In genomic region chr19:12499485-12499884, GRCm38 (mm10) we compare ENCODE assay signal across 8 mouse cellular contexts. TPM values are rescaled to one million over a fixed set of nuclear protein-coding genes. Genes with fewer than 3 reads are reported as not detected.
DNase-seq lines count a peak whose midpoint lies in the region; ATAC-seq lines count a peak whose summit lies in the region.

No protein-coding gene starts in this region.

- H3K27ac ChIP-seq in heart, embryonic 16.5 days (ENCODE audit: low read length): no peak overlapping the region
- no peak overlapping the region for H3K27ac ChIP-seq in heart, embryonic 12.5 days (ENCODE audit: poor library complexity, severe bottlenecking)
- no peak overlapping the region for H3K27ac ChIP-seq in forebrain, embryonic 16.5 days (ENCODE audit: low read length)
- peak overlapping the region; percentile 96 for H3K27ac ChIP-seq in midbrain, embryonic 13.5 days

- H3K27me3 ChIP-seq in heart, embryonic 16.5 days (ENCODE audit: control insufficient read depth, insufficient read depth, low read length): peaks cover 15% of the 10 kb centered on the region
- peaks cover 35% of the 10 kb centered on the region for H3K27me3 ChIP-seq in heart, embryonic 12.5 days (replicated peaks)
- no peaks in the 10 kb centered on the region for H3K27me3 ChIP-seq in forebrain, embryonic 16.5 days (replicated peaks; ENCODE audit: control insufficient read depth, insufficient read depth, low read length)
- H3K27me3 ChIP-seq in midbrain, embryonic 13.5 days: no peaks in the 10 kb centered on the region

- no peak for ATAC-seq in heart, embryonic 16.5 days (replicated peaks; ENCODE audit: extremely low read depth, insufficient read depth, low FRiP score)
- ATAC-seq in heart, embryonic 12.5 days (ENCODE audit: insufficient number of reproducible peaks, low FRiP score): no peak
- no peak for ATAC-seq in forebrain, embryonic 16.5 days
- no peak for ATAC-seq in midbrain, embryonic 13.5 days
- ATAC-seq in monocyte, adult 5-6 weeks (replicated peaks; ENCODE audit: insufficient number of reproducible peaks, low FRiP score, low TSS enrichment, poor library complexity, severe bottlenecking): no peak

- H3K4me2 ChIP-seq in heart, embryonic 16.5 days (ENCODE audit: low read depth, low read length): peak overlapping the region; percentile 98; the same call in 1 of the 2 replicates
- H3K4me2 ChIP-seq in heart, embryonic 12.5 days: no peak overlapping the region
- peak overlapping the region; percentile 78 for H3K4me2 ChIP-seq in forebrain, embryonic 16.5 days (ENCODE audit: low read length)
- peak overlapping the region; percentile 79 for H3K4me2 ChIP-seq in midbrain, embryonic 13.5 days (replicated peaks)

- H3K9ac ChIP-seq in heart, embryonic 16.5 days (ENCODE audit: low read length): no peak overlapping the region
- H3K9ac ChIP-seq in heart, embryonic 12.5 days: no peak overlapping the region
- H3K9ac ChIP-seq in forebrain, embryonic 16.5 days (replicated peaks; ENCODE audit: low read depth, low read length): peak overlapping the region; percentile 86; the same call in 1 of the 2 replicates
- peak overlapping the region; percentile 98 for H3K9ac ChIP-seq in midbrain, embryonic 13.5 days (replicated peaks)

- H3K9me3 ChIP-seq in heart, embryonic 16.5 days (replicated peaks; ENCODE audit: control insufficient read depth, low read length): no peaks in the 10 kb centered on the region
- no peaks in the 10 kb centered on the region for H3K9me3 ChIP-seq in heart, embryonic 12.5 days (replicated peaks)
- no peaks in the 10 kb centered on the region for H3K9me3 ChIP-seq in forebrain, embryonic 16.5 days (ENCODE audit: control insufficient read depth, low read length)
- H3K9me3 ChIP-seq in midbrain, embryonic 13.5 days: no peaks in the 10 kb centered on the region

- peak overlapping the region; percentile 68 for H3K4me3 ChIP-seq in heart, embryonic 16.5 days (ENCODE audit: low read length)
- no peak overlapping the region for H3K4me3 ChIP-seq in heart, embryonic 12.5 days
- peak overlapping the region; percentile 74 for H3K4me3 ChIP-seq in forebrain, embryonic 16.5 days (replicated peaks; ENCODE audit: low read length)
- peak overlapping the region; percentile 92 for H3K4me3 ChIP-seq in midbrain, embryonic 13.5 days (replicated peaks)

- peaks cover 6% of the 10 kb centered on the region for H3K4me1 ChIP-seq in heart, embryonic 16.5 days (ENCODE audit: control insufficient read depth, insufficient read depth, low read length)
- 0 out of 2 replicates have a peak, but pooled peaks cover 4% of the 10 kb centered on the region for H3K4me1 ChIP-seq in heart, embryonic 12.5 days (replicated peaks)
- H3K4me1 ChIP-seq in forebrain, embryonic 16.5 days (replicated peaks; ENCODE audit: control insufficient read depth, insufficient read depth, low read length): peaks cover 25% of the 10 kb centered on the region
- H3K4me1 ChIP-seq in midbrain, embryonic 13.5 days (replicated peaks): peaks cover 60% of the 10 kb centered on the region

- WGBS in heart, embryonic 16.5 days: 41% methylated on average over 2 of the region's 2 CpGs
- WGBS in heart, embryonic 12.5 days: 45% methylated on average over 2 of the region's 2 CpGs
- WGBS in forebrain, embryonic 16.5 days: 0% methylated on average over 2 of the region's 2 CpGs
- WGBS in midbrain, embryonic 13.5 days: 1% methylated on average over 2 of the region's 2 CpGs

- H3K36me3 ChIP-seq in heart, embryonic 16.5 days (ENCODE audit: control insufficient read depth, insufficient read depth): no peaks in the 10 kb centered on the region
- H3K36me3 ChIP-seq in heart, embryonic 12.5 days: no peaks in the 10 kb centered on the region
- no peaks in the 10 kb centered on the region for H3K36me3 ChIP-seq in forebrain, embryonic 16.5 days (ENCODE audit: control insufficient read depth, insufficient read depth)
- 0 out of 2 replicates have a peak, but pooled peaks cover 16% of the 10 kb centered on the region for H3K36me3 ChIP-seq in midbrain, embryonic 13.5 days

- DNase-seq in Muller cell, postnatal 12 days (ENCODE audit: inconsistent ontology term): peak; percentile 43
- DNase-seq in adipocyte (ENCODE audit: low spot score): no peak
- DNase-seq in layer of hippocampus, postnatal 10 days (ENCODE audit: low spot score in 2 of 2): no peak

RNA-seq across cellular contexts. Expression of gene Dtx4, which starts 1.8 kb away (rescaled TPM):
- 2.6 and 3.2 TPM in 2 replicates for polyA plus RNA-seq in heart, embryonic 16.5 days (2015; fragmentation: Nextera tagmentation; extraction: Ambion mirVana)
- polyA plus RNA-seq in heart, embryonic 12.5 days (2016; fragmentation: Nextera tagmentation; extraction: Ambion mirVana): 1.4 and 1.7 TPM in 2 replicates
- polyA plus RNA-seq in forebrain, embryonic 16.5 days (2015; fragmentation: Nextera tagmentation; extraction: Ambion mirVana): 20.3 and 21.3 TPM in 2 replicates
- polyA plus RNA-seq in midbrain, embryonic 13.5 days (2015; fragmentation: Nextera tagmentation; extraction: Ambion mirVana): 36.6 and 40.7 TPM in 2 replicates
- 2.6 to 4.2 TPM (median 2.7 TPM) in 3 replicates for total RNA-seq in monocyte, adult 5-6 weeks (2017)
- 10 to 100 TPM; 48.1 to 55.5 TPM for total RNA-seq in layer of hippocampus, postnatal 10 days (2021)

RNA-seq across cellular contexts. Expression of gene Mpeg1, which starts 38.9 kb away (rescaled TPM):
- polyA plus RNA-seq in heart, embryonic 16.5 days (2015; fragmentation: Nextera tagmentation; extraction: Ambion mirVana): 0.37 and 0.41 TPM in 2 replicates
- polyA plus RNA-seq in heart, embryonic 12.5 days (2016; fragmentation: Nextera tagmentation; extraction: Ambion mirVana): 0.06 and 0.18 TPM in 2 replicates
- polyA plus RNA-seq in forebrain, embryonic 16.5 days (2015; fragmentation: Nextera tagmentation; extraction: Ambion mirVana): 0.39 and 0.47 TPM in 2 replicates
- polyA plus RNA-seq in midbrain, embryonic 13.5 days (2015; fragmentation: Nextera tagmentation; extraction: Ambion mirVana): 0.54 and 0.57 TPM in 2 replicates
- 282 to 374 TPM (median 353 TPM) in 3 replicates for total RNA-seq in monocyte, adult 5-6 weeks (2017)
- 1 to 10 TPM; 4.6 to 4.8 TPM for total RNA-seq in layer of hippocampus, postnatal 10 days (2021)

RNA-seq across cellular contexts. Expression of gene Fam111a, which starts 46.1 kb away (rescaled TPM):
- polyA plus RNA-seq in heart, embryonic 16.5 days (2015; fragmentation: Nextera tagmentation; extraction: Ambion mirVana): 15.2 and 20.5 TPM in 2 replicates
- polyA plus RNA-seq in heart, embryonic 12.5 days (2016; fragmentation: Nextera tagmentation; extraction: Ambion mirVana): 21.0 and 21.8 TPM in 2 replicates
- polyA plus RNA-seq in forebrain, embryonic 16.5 days (2015; fragmentation: Nextera tagmentation; extraction: Ambion mirVana): 7.7 and 9.8 TPM in 2 replicates
- 9.5 TPM in 2 replicates for polyA plus RNA-seq in midbrain, embryonic 13.5 days (2015; fragmentation: Nextera tagmentation; extraction: Ambion mirVana)
- 148 to 161 TPM (median 159 TPM) in 3 replicates for total RNA-seq in monocyte, adult 5-6 weeks (2017)
- total RNA-seq in layer of hippocampus, postnatal 10 days (2021): 1 to 10 TPM; 3.9 to 4.1 TPM

Comparison
In these comparisons a context has a peak if more than half of its experiments do, and no peak if none do; other contexts are left out.
1. H3K9ac ChIP-seq: peak in forebrain, embryonic 16.5 days (single experiment) and midbrain, embryonic 13.5 days (single experiment); none in heart, embryonic 16.5 days (single experiment) and heart, embryonic 12.5 days (single experiment).